Mouse (Mus musculus) kidney, postnatal 0 days (tissue): ENCODE data around the gene Lsm14b. TPM values are rescaled to one million over a fixed set of nuclear protein-coding genes. Genes with fewer than 3 reads are reported as not detected.

Experiments
- ATAC-seq: fragments of 200-750 bp; cut with Nextera tagmentation; replicated peaks from 2 replicates; pipeline ENCODE4 v1.8.0; 2017; ENCODE audit warnings: low read depth, moderate number of reproducible peaks, moderate TSS enrichment, moderate library complexity; ENCODE audit not compliant: low FRiP score
- DNase-seq: peaks from one replicate; pipeline ENCODE4 v3.0.0-alpha.2; 2016; ENCODE audit warnings: low spot score
- H3K27ac ChIP-seq: fragments of 300-500 bp; sonication (generic); 2 replicates; pipeline ENCODE4 v1.5.1; 2014; ENCODE audit warnings: mild to moderate bottlenecking
- H3K27me3 ChIP-seq: fragments of 300-500 bp; sonication (generic); 2 replicates; pipeline ENCODE4 v1.6.1; 2014; ENCODE audit warnings: low read length, mixed read lengths; ENCODE audit not compliant: insufficient read depth
- H3K36me3 ChIP-seq: fragments of 300-500 bp; sonication (generic); 2 replicates; pipeline ENCODE4 v1.6.1; 2014; ENCODE audit warnings: low read length, mixed read lengths; ENCODE audit not compliant: insufficient read depth
- H3K4me1 ChIP-seq: fragments of 300-500 bp; sonication (generic); replicated peaks from 2 replicates; pipeline ENCODE4 v1.6.1; 2014; ENCODE audit warnings: antibody characterized with exemption, low read length, mixed read lengths; ENCODE audit not compliant: insufficient read depth
- H3K4me2 ChIP-seq: fragments of 300-500 bp; sonication (generic); 2 replicates; pipeline ENCODE4 v1.6.1; 2014; ENCODE audit warnings: mild to moderate bottlenecking, low read length, moderate library complexity, mixed read lengths
- H3K4me3 ChIP-seq: fragments of 300-500 bp; sonication (generic); replicated peaks from 2 replicates; pipeline ENCODE4 v1.5.1; 2014; ENCODE audit warnings: low read depth, low read length
- H3K9ac ChIP-seq: fragments of 300-500 bp; sonication (generic); 2 replicates; pipeline ENCODE4 v1.6.1; 2014; ENCODE audit warnings: low read depth, low read length
- H3K9me3 ChIP-seq: fragments of 300-500 bp; sonication (generic); replicated peaks from 2 replicates; pipeline ENCODE4 v1.6.1; 2016; ENCODE audit warnings: low read length, inconsistent platforms, mixed read lengths
- CTCF ChIP-seq: IDR thresholded peaks from 2 replicates; pipeline ENCODE4 v1.5.1; 2016; ENCODE audit warnings: antibody characterized with exemption, low read depth, mild to moderate bottlenecking, moderate library complexity
- WGBS: fragments of 180-500 bp; shearing (Covaris S2); extraction: QIAGEN DNeasy Blood & Tissue Kit; methylation state at CpG from one replicate; pipeline ENCODE4 v1.1.7; 2014; 5-methylcytosine and 5-hydroxymethylcytosine counted together
- polyA plus RNA-seq: library from polyadenylated mRNA; unstranded; fragments of >200 nt; fragmentation: Nextera tagmentation; extraction: Ambion mirVana; gene quantifications from 2 replicates; pipeline ENCODE4 v1.2.1, GENCODE M21; 2015

Gene Lsm14b
- polyA plus RNA-seq, 1 experiment from 2014 or later: 9.3 TPM

GRCm38 (mm10) chr2:179993071-179993470 is 31.7 kb upstream of the Lsm14b start:
- ATAC-seq (no peak), DNase-seq (no peak)
- no peaks in the 10 kb centered on the region for H3K27me3 ChIP-seq
- TF ChIP-seq CTCF: no peak
- no peak overlapping the region for H3K4me3 ChIP-seq
- no peaks in the 10 kb centered on the region for H3K9me3 ChIP-seq
- H3K9ac ChIP-seq: no peak overlapping the region
- no peak overlapping the region for H3K4me2 ChIP-seq
- 83% methylated on average over 5 of the region's 5 CpGs for WGBS
- H3K4me1 ChIP-seq: no peaks in the 10 kb centered on the region
- no peaks in the 10 kb centered on the region for H3K36me3 ChIP-seq
- no peak overlapping the region for H3K27ac ChIP-seq

GRCm38 (mm10) chr2:179998431-179998830 is 26.4 kb upstream of the Lsm14b start:
- no peaks in the 10 kb centered on the region for H3K36me3 ChIP-seq
- no peak overlapping the region for H3K9ac ChIP-seq
- ATAC-seq: no peak
- H3K9me3 ChIP-seq: no peaks in the 10 kb centered on the region
- H3K27me3 ChIP-seq: no peaks in the 10 kb centered on the region
- no peak overlapping the region for H3K4me3 ChIP-seq
- DNase-seq: no peak
- H3K4me2 ChIP-seq: no peak overlapping the region
- 63% methylated on average over 4 of the region's 4 CpGs for WGBS
- H3K4me1 ChIP-seq: no peaks in the 10 kb centered on the region
- no peak overlapping the region for H3K27ac ChIP-seq
- no peak for TF ChIP-seq CTCF

GRCm38 (mm10) chr2:180001635-180002034 is 23.2 kb upstream of the Lsm14b start:
- Histone ChIP-seq H3K27me3 (no peaks in the 10 kb centered on the region), H3K4me2 (no peak overlapping the region), H3K4me1 (no peaks in the 10 kb centered on the region), H3K36me3 (no peaks in the 10 kb centered on the region), H3K27ac (no peak overlapping the region), H3K9ac (no peak overlapping the region), H3K4me3 (no peak overlapping the region), H3K9me3 (no peaks in the 10 kb centered on the region)
- no peak for TF ChIP-seq CTCF
- ATAC-seq (no peak), DNase-seq (no peak)
- 89% methylated on average over 9 of the region's 9 CpGs for WGBS

- DNase-seq: no peak
- ATAC-seq: no peak
- no peak overlapping the region for H3K9ac ChIP-seq
- H3K9me3 ChIP-seq: no peaks in the 10 kb centered on the region
- H3K4me2 ChIP-seq: no peak overlapping the region
- H3K36me3 ChIP-seq: no peaks in the 10 kb centered on the region
- WGBS: 57% methylated on average over 5 of the region's 5 CpGs
- H3K27me3 ChIP-seq: no peaks in the 10 kb centered on the region
- no peak overlapping the region for H3K27ac ChIP-seq
- no peak overlapping the region for H3K4me3 ChIP-seq
- TF ChIP-seq CTCF: no peak
- H3K4me1 ChIP-seq: no peaks in the 10 kb centered on the region
Observed at GRCm38 (mm10) chr2:180005656-180006351, 19.0 kb upstream of the Lsm14b start.

DNA sequence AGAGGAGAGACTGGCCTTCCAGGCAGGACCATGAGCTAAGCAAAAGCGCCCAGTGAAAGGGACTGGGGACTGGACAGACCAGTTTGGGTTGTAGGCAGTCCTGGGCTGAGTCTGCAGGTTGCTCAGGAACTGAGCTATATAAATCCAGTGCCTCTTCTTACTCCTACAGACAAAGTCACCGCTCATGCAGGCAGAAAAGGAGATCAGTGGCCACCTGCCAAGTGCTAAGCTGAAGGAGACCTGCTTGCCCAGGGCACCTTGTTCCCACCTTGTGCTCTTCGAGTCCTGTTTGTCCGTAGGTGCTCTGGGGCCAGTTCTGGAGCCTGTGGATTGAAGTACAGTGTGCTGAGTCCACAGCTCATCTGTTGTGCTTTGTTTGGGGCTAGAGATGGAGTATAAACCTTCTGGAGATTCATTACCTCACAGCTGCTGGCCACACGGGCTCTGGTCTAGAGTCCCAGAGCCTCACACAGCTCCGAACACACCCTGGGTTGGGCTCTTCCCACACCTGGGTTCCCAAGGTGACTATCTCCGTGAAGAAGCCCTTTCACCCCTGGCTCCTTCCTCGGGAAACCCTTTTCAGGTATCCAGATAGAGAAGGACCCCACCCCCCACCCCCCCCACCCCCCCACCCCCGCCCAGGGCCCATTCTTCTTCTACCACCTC is 18.3 kb upstream of the Lsm14b start:
- 55% methylated on average over 9 of the region's 9 CpGs for WGBS
- Histone ChIP-seq H3K9me3 (no peaks in the 10 kb centered on the region), H3K27me3 (no peaks in the 10 kb centered on the region), H3K9ac (no peak overlapping the region), H3K36me3 (no peaks in the 10 kb centered on the region), H3K4me3 (no peak overlapping the region), H3K4me2 (no peak overlapping the region), H3K27ac (no peak overlapping the region), H3K4me1 (no peaks in the 10 kb centered on the region)
- DNase-seq: no peak
- no peak for TF ChIP-seq CTCF
- ATAC-seq: no peak

DNA sequence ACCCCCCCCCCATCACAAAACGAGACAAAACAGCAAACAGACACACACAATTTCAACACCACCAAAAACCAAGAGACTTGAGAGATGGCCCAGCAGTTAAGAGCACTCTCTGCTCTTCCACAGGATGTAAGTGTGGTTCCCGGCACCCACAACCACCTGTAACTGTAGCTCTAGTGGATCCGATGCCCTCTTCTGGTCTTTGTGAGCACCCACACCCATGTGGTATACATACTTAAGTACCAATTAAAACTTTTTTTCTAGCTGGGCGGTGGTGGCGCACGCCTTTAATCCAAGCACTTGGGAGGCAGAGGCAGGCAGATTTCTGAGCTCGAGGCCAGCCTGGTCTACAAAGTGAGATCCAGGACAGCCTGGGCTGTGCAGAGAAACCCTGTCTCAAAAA is 14.1 kb upstream of the Lsm14b start:
- no peak for TF ChIP-seq CTCF
- DNase-seq (no peak), ATAC-seq (no peak)
- no peaks in the 10 kb centered on the region for H3K36me3 ChIP-seq
- no peak overlapping the region for H3K4me3 ChIP-seq
- H3K4me1 ChIP-seq: no peaks in the 10 kb centered on the region
- no peak overlapping the region for H3K27ac ChIP-seq
- H3K9ac ChIP-seq: no peak overlapping the region
- H3K4me2 ChIP-seq: no peak overlapping the region
- WGBS: 98% methylated on average over 7 of the region's 7 CpGs
- no peaks in the 10 kb centered on the region for H3K27me3 ChIP-seq
- no peaks in the 10 kb centered on the region for H3K9me3 ChIP-seq
